Mouse (Mus musculus) heart, adult 2 months (tissue): ENCODE measurements around the gene Kat6b.

Experiments used
- EP300 ChIP-seq: fragments of 200-500 bp; IDR thresholded peaks from 2 replicates; pipeline ENCODE4 v1.6.1; 2011; ENCODE audit warnings: low read depth, low read length, control low read depth; ENCODE audit not compliant: insufficient read depth
- POLR2A ChIP-seq: fragments of 200-500 bp; IDR thresholded peaks from 2 replicates; pipeline ENCODE4 v1.6.1; 2011; ENCODE audit warnings: mild to moderate bottlenecking, low read depth, low read length, control low read depth; ENCODE audit not compliant: insufficient read depth

- TF ChIP-seq POLR2A (no peak), EP300 (no peak)
These were observed 202.6 kb downstream of the Kat6b start for GRCm38 (mm10) chr14:21683834-21684233.
